Mouse (Mus musculus) bone marrow, adult 2 months (tissue): ENCODE results near the gene Csk.
A peak's percentile ranks its signal among the peaks of the same experiment; 100 is the strongest.

Source experiments
- CTCF ChIP-seq: fragments of 200-500 bp; IDR thresholded peaks from 2 replicates; pipeline ENCODE4 v1.5.1; 2011; ENCODE audit warnings: low read length, control low read depth; ENCODE audit not compliant: control insufficient read depth, insufficient read depth
- POLR2A ChIP-seq: fragments of 200-500 bp; IDR thresholded peaks from 2 replicates; pipeline ENCODE4 v1.6.1; 2011; ENCODE audit warnings: low read depth, mild to moderate bottlenecking, control low read depth, low read length, borderline replicate concordance; ENCODE audit not compliant: control insufficient read depth

DNA sequence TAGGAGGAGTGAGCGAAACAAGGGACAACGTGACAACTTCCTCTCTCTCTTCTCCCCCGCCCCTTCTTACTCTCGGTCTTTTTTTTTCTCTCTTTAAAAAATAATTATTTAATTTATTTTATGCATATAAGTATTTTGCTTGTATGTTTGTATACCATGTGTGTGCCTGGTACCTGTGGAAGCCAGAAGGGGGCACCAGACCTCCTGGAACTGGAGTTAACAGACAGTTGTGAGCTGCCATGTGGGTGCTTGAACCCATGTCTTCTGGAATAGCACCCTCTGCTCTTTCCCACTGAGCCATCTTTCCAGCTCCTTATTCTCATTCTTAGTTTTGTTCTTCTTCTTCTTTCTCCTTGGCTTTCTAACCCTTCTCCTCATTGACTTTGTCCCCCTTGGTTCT lies 5.5 kb upstream of the Csk start:
- TF ChIP-seq CTCF (peak; percentile 11; the same call in 1 of the 2 replicates), POLR2A (no peak)
